Mouse (Mus musculus) heart, postnatal 0 days (tissue): ENCODE results near the gene Mip. TPM values are rescaled to one million over a fixed set of nuclear protein-coding genes. Genes with fewer than 3 reads are reported as not detected.

Experiments
- ATAC-seq: fragments of 200-750 bp; cut with Nextera tagmentation; 2 replicates; pipeline ENCODE4 v1.8.0; 2017; ENCODE audit warnings: low read depth, moderate number of reproducible peaks, moderate library complexity; ENCODE audit not compliant: insufficient read depth
- DNase-seq: peaks from one replicate; pipeline ENCODE4 v3.0.0-alpha.2; 2016; ENCODE audit warnings: low spot score
- H3K27ac ChIP-seq: fragments of 300-500 bp; sonication (generic); 2 replicates; pipeline ENCODE4 v1.5.1; 2014; ENCODE audit warnings: low read depth, mild to moderate bottlenecking
- H3K27me3 ChIP-seq: fragments of 300-500 bp; sonication (generic); 2 replicates; pipeline ENCODE4 v1.6.1; 2014; ENCODE audit warnings: low read length, mixed read lengths; ENCODE audit not compliant: control insufficient read depth, insufficient read depth
- H3K36me3 ChIP-seq: fragments of 300-500 bp; sonication (generic); replicated peaks from 2 replicates; pipeline ENCODE4 v1.6.1; 2014; ENCODE audit warnings: low read length, mixed read lengths; ENCODE audit not compliant: control insufficient read depth, insufficient read depth
- H3K4me1 ChIP-seq: fragments of 300-500 bp; sonication (generic); 2 replicates; pipeline ENCODE4 v1.6.1; 2014; ENCODE audit warnings: antibody characterized with exemption; ENCODE audit not compliant: control insufficient read depth, insufficient read depth
- H3K4me2 ChIP-seq: fragments of 300-500 bp; sonication (generic); 2 replicates; pipeline ENCODE4 v1.6.1; 2014; ENCODE audit warnings: low read depth, mild to moderate bottlenecking, low read length, moderate library complexity
- H3K4me3 ChIP-seq: fragments of 300-500 bp; sonication (generic); 2 replicates; pipeline ENCODE4 v1.5.1; 2014; ENCODE audit warnings: low read depth, low read length
- H3K9ac ChIP-seq: fragments of 300-500 bp; sonication (generic); replicated peaks from 2 replicates; pipeline ENCODE4 v1.6.1; 2014; ENCODE audit warnings: low read depth, low read length, mixed read lengths
- H3K9me3 ChIP-seq: fragments of 300-500 bp; sonication (generic); replicated peaks from 2 replicates; pipeline ENCODE4 v1.6.1; 2016; ENCODE audit warnings: low read length; ENCODE audit not compliant: control insufficient read depth
- CTCF ChIP-seq: IDR thresholded peaks from 2 replicates; pipeline ENCODE4 v1.5.1; 2016; ENCODE audit warnings: antibody characterized with exemption, control low read depth, low read depth
- EP300 ChIP-seq: IDR thresholded peaks from 2 replicates; pipeline ENCODE4 v1.6.1; 2016; ENCODE audit warnings: antibody characterized with exemption, low read depth
- WGBS: fragments of 180-500 bp; shearing (Covaris S2); extraction: QIAGEN DNeasy Blood & Tissue Kit; methylation state at CpG from one replicate; pipeline ENCODE4 v1.1.7; 2014; 5-methylcytosine and 5-hydroxymethylcytosine counted together
- polyA plus RNA-seq: library from polyadenylated mRNA; unstranded; fragments of >200 nt; fragmentation: Nextera tagmentation; extraction: Ambion mirVana; gene quantifications from 2 replicates; pipeline ENCODE4 v1.2.1, GENCODE M21; 2015
- total RNA-seq: library from RNA; depleted of rRNA; stranded (reverse); fragments of >200 nt; gene quantifications from 2 replicates; pipeline ENCODE4 v1.2.3, GENCODE M21; 2014; ENCODE audit warnings: low replicate concordance

Gene Mip
- total and polyA plus RNA-seq, 2 experiments from 2014 or later, result not detected

- WGBS, result 88% methylated on average over 4 of the region's 4 CpGs
- no peak overlapping the region for H3K9ac ChIP-seq
- H3K4me1 ChIP-seq, result peaks cover 6% of the 10 kb centered on the region; the same call in 1 of the 2 replicates
Measured at GRCm38 (mm10) chr10:128239140-128239539, 13.5 kb downstream of the Mip start.

GRCm38 (mm10) chr10:128240131-128240530 lies 14.5 kb downstream of the Mip start:
- DNase-seq (no peak), ATAC-seq (no peak)
- Histone ChIP-seq H3K27me3 (no peaks in the 10 kb centered on the region), H3K36me3 (peaks cover 6% of the 10 kb centered on the region; the same call in 1 of the 2 replicates), H3K9me3 (no peaks in the 10 kb centered on the region), H3K4me2 (no peak overlapping the region), H3K9ac (no peak overlapping the region), H3K4me1 (peaks cover 6% of the 10 kb centered on the region; the same call in 1 of the 2 replicates), H3K4me3 (no peak overlapping the region), H3K27ac (no peak overlapping the region)
- WGBS, result 67% methylated on average over 18 of the region's 18 CpGs
- no peak for TF ChIP-seq EP300
- TF ChIP-seq CTCF, result no peak

More at GRCm38 (mm10) chr10:128239140-128239539, 13.5 kb downstream of the Mip start:
- Histone ChIP-seq H3K4me2 (no peak overlapping the region), H3K27ac (no peak overlapping the region), H3K27me3 (no peaks in the 10 kb centered on the region), H3K36me3 (peaks cover 6% of the 10 kb centered on the region; the same call in 1 of the 2 replicates), H3K4me3 (no peak overlapping the region), H3K9me3 (no peaks in the 10 kb centered on the region)
- TF ChIP-seq EP300, result no peak
- no peak for TF ChIP-seq CTCF
- DNase-seq (no peak), ATAC-seq (no peak)

- H3K27ac ChIP-seq, result peak overlapping the region; percentile 25; the same call in 1 of the 2 replicates
- H3K36me3 ChIP-seq, result peaks cover 11% of the 10 kb centered on the region; the same call in 1 of the 2 replicates
- H3K4me2 ChIP-seq, result no peak overlapping the region
- H3K4me3 ChIP-seq, result no peak overlapping the region
- peaks cover 12% of the 10 kb centered on the region; the same call in 1 of the 2 replicates for H3K4me1 ChIP-seq
- no peak for ATAC-seq
- no peak for DNase-seq
- TF ChIP-seq CTCF (no peak), EP300 (no peak)
- no peaks in the 10 kb centered on the region for H3K9me3 ChIP-seq
- H3K9ac ChIP-seq, result no peak overlapping the region
- no peaks in the 10 kb centered on the region for H3K27me3 ChIP-seq
- 60% methylated on average over 8 of the region's 8 CpGs for WGBS
Measured at GRCm38 (mm10) chr10:128243252-128243651, 17.6 kb downstream of the Mip start.

- H3K27me3 ChIP-seq, result no peaks in the 10 kb centered on the region
- H3K4me1 ChIP-seq, result peaks cover 12% of the 10 kb centered on the region; the same call in 1 of the 2 replicates
- WGBS, result 88% methylated on average over 15 of the region's 15 CpGs
- no peak for TF ChIP-seq CTCF
- TF ChIP-seq EP300, result no peak
- ATAC-seq (no peak), DNase-seq (no peak)
- H3K9ac ChIP-seq, result no peak overlapping the region
- H3K9me3 ChIP-seq, result no peaks in the 10 kb centered on the region
- peaks cover 16% of the 10 kb centered on the region for H3K36me3 ChIP-seq
- no peak overlapping the region for H3K4me3 ChIP-seq
- no peak overlapping the region for H3K4me2 ChIP-seq
- no peak overlapping the region for H3K27ac ChIP-seq
Measured at GRCm38 (mm10) chr10:128244121-128244520, 18.5 kb downstream of the Mip start.

GRCm38 (mm10) chr10:128247020-128247732 lies 21.5 kb downstream of the Mip start:
- H3K9ac ChIP-seq, result no peak overlapping the region
- no peaks in the 10 kb centered on the region for H3K27me3 ChIP-seq
- peak overlapping the region; percentile 33 for H3K4me3 ChIP-seq
- WGBS, result 66% methylated on average over 17 of the region's 17 CpGs
- ATAC-seq (peak; percentile 68), DNase-seq (peak; percentile 83)
- H3K4me1 ChIP-seq, result peaks cover 12% of the 10 kb centered on the region; the same call in 1 of the 2 replicates
- H3K4me2 ChIP-seq, result peak overlapping the region; percentile 49
- no peaks in the 10 kb centered on the region for H3K9me3 ChIP-seq
- peaks cover 44% of the 10 kb centered on the region for H3K36me3 ChIP-seq
- no peak for TF ChIP-seq CTCF
- peak; percentile 76 for TF ChIP-seq EP300
- H3K27ac ChIP-seq, result peak overlapping the region; percentile 84

- Histone ChIP-seq H3K4me1 (0 out of 2 replicates have a peak, but pooled peaks cover 6% of the 10 kb centered on the region), H3K4me2 (no peak overlapping the region), H3K27ac (no peak overlapping the region), H3K9ac (no peak overlapping the region), H3K27me3 (no peaks in the 10 kb centered on the region), H3K36me3 (peaks cover 45% of the 10 kb centered on the region), H3K9me3 (no peaks in the 10 kb centered on the region), H3K4me3 (no peak overlapping the region)
- ATAC-seq (no peak), DNase-seq (no peak)
- TF ChIP-seq EP300 (no peak), CTCF (no peak)
- 92% methylated on average over 13 of the region's 13 CpGs for WGBS
Measured at GRCm38 (mm10) chr10:128250565-128250964, 24.9 kb downstream of the Mip start.
